Mouse (Mus musculus) adrenal gland, adult 10 weeks (tissue): ENCODE data around the gene Pbrm1. TPM values are rescaled to one million over a fixed set of nuclear protein-coding genes. Genes with fewer than 3 reads are reported as not detected.

Experiments used
- polyA plus RNA-seq: library from polyadenylated mRNA; stranded (reverse); fragments of 350-450 nt; fragmentation: Illumina TruSeq; extraction: RNeasy Lipid Tissue Mini Kit (QIAGEN cat#74804); gene quantifications from one replicate; pipeline ENCODE4 v1.2.3, GENCODE M21; 2014; ENCODE audit warnings: low read depth, low replicate concordance

Pbrm1 gene
- 93.6 TPM for polyA plus RNA-seq

GRCm38 (mm10) chr14:31018860-31019291 is at the start of gene Pbrm1, which contains the start of gene Gnl3:
Gene Pbrm1 (plus strand): TSS chr14:31019138.
Gene Gnl3 (minus strand): TSS chr14:31019152.

GRCm38 (mm10) chr14:31001307-31002205 is 17.4 kb upstream of the Pbrm1 start, which contains the start of the genes Glt8d1 and Spcs1:
Gene Glt8d1 (plus strand): TSS chr14:31001400.
Gene Spcs1 (minus strand): TSS chr14:31001672.

GRCm38 (mm10) chr14:31128826-31129219 is 109.9 kb downstream of the Pbrm1 start, which contains the start of gene Smim4:
Gene Smim4 (minus strand): TSS chr14:31128956.

GRCm38 (mm10) chr14:31130236-31131220 is 111.6 kb downstream of the Pbrm1 start, which contains the start of gene Nt5dc2:
Gene Nt5dc2 (plus strand): TSS chr14:31131053.

GRCm38 (mm10) chr14:31168425-31168824 is 149.5 kb downstream of the Pbrm1 start, which contains the start of gene Stab1:
Gene Stab1 (minus strand): TSS chr14:31168641.

Other genes starting within 250 kb of the Pbrm1 start
- 8.3 TPM for gene Tmem110, start 193.5 kb upstream of the Pbrm1 start, polyA plus RNA-seq
- 0.52 TPM for gene Mustn1, start 139.9 kb upstream of the Pbrm1 start, polyA plus RNA-seq
- 0.35 TPM for gene Itih4, start 132.7 kb upstream of the Pbrm1 start, polyA plus RNA-seq
- gene Itih3, start 95.4 kb upstream of the Pbrm1 start, polyA plus RNA-seq: not detected
- not detected for gene Itih1, start 75.8 kb upstream of the Pbrm1 start, polyA plus RNA-seq
- 18.3 TPM for gene Nek4, start 67.8 kb upstream of the Pbrm1 start, polyA plus RNA-seq
- gene Glt8d1, start 17.7 kb upstream of the Pbrm1 start, polyA plus RNA-seq: 154 TPM
- gene Spcs1, start 17.5 kb upstream of the Pbrm1 start, polyA plus RNA-seq: 454 TPM
- gene Gnl3, start within 50 bp of the Pbrm1 start, polyA plus RNA-seq: 211 TPM
- 16.9 TPM for gene Smim4, start 109.8 kb downstream of the Pbrm1 start, polyA plus RNA-seq
- gene Nt5dc2, start 111.9 kb downstream of the Pbrm1 start, polyA plus RNA-seq: 1.5 TPM
- gene Stab1, start 149.5 kb downstream of the Pbrm1 start, polyA plus RNA-seq: 5.4 TPM
- not detected for gene Tnnc1, start 189.2 kb downstream of the Pbrm1 start, polyA plus RNA-seq
- gene Nisch, start 197.8 kb downstream of the Pbrm1 start, polyA plus RNA-seq: 64.7 TPM
- 1.7 TPM for gene Sema3g, start 198.7 kb downstream of the Pbrm1 start, polyA plus RNA-seq
- 9.7 TPM for gene Phf7, start 232.2 kb downstream of the Pbrm1 start, polyA plus RNA-seq
- gene Bap1, start 232.3 kb downstream of the Pbrm1 start, polyA plus RNA-seq: 8.6 TPM